Mouse (Mus musculus) G1E (cell line): ENCODE measurements around the gene Npw. TPM values are rescaled to one million over a fixed set of nuclear protein-coding genes. Genes with fewer than 3 reads are reported as not detected.

Experiments
- ATAC-seq: 2 replicates; pipeline ENCODE4 v1.8.0; 2016; ENCODE audit warnings: mild to moderate bottlenecking; ENCODE audit not compliant: insufficient number of reproducible peaks, poor library complexity, low FRiP score, severe bottlenecking; ENCODE audit errors: extremely low read depth
- DNase-seq: peaks from one replicate; pipeline ENCODE4 v3.0.0; 2012; ENCODE audit warnings: low spot score
- H3K27me3 ChIP-seq: 2 replicates; pipeline ENCODE4 v1.6.1; 2012; ENCODE audit warnings: mild to moderate bottlenecking, low read length, inconsistent platforms; ENCODE audit not compliant: insufficient read depth
- H3K36me3 ChIP-seq: replicated peaks from 2 replicates; pipeline ENCODE3; 2012; ENCODE audit warnings: mild to moderate bottlenecking, inconsistent platforms
- H3K4me1 ChIP-seq: 2 replicates; pipeline ENCODE4 v1.6.1; 2012; ENCODE audit warnings: low read depth, low read length, inconsistent platforms, mixed read lengths; ENCODE audit not compliant: insufficient read depth
- H3K4me3 ChIP-seq: 2 replicates; pipeline ENCODE4 v1.5.1; 2012; ENCODE audit warnings: low read depth, mild to moderate bottlenecking, inconsistent platforms, low read length, moderate library complexity, mixed read lengths
- H3K9me3 ChIP-seq: replicated peaks from 2 replicates; pipeline ENCODE4 v1.6.1; 2012; ENCODE audit warnings: inconsistent platforms
- CTCF ChIP-seq: IDR thresholded peaks from 2 replicates; pipeline ENCODE4 v1.5.1; 2012; ENCODE audit warnings: low read depth, low read length, inconsistent platforms, mixed read lengths
- GATA1 ChIP-seq: IDR thresholded peaks from 2 replicates; pipeline ENCODE4 v1.6.1; 2012; ENCODE audit warnings: borderline replicate concordance, low read length, inconsistent platforms, mixed read lengths
- GATA2 ChIP-seq: IDR thresholded peaks from 2 replicates; pipeline ENCODE4 v1.6.1; 2012; ENCODE audit warnings: low read depth, low read length, inconsistent platforms, borderline replicate concordance
- POLR2AphosphoS5 ChIP-seq: IDR thresholded peaks from 2 replicates; pipeline ENCODE4 v1.6.1; 2012; ENCODE audit warnings: low read depth, low read length, inconsistent platforms; ENCODE audit not compliant: insufficient replicate concordance
- TAL1 ChIP-seq: conservative IDR thresholded peaks from 2 replicates; pipeline ENCODE4 v1.6.1; 2012; ENCODE audit warnings: low read depth, low read length, inconsistent platforms, mixed read lengths
- polyA plus RNA-seq: library from polyadenylated mRNA; stranded (reverse); fragments of >175 nt; gene quantifications from 2 replicates; pipeline ENCODE4 v1.2.3, GENCODE M21; 2012
- total RNA-seq, 2 experiments: library from RNA; stranded (forward) in 1 of 2; stranded (reverse) in 1 of 2; fragments of 200-1000 nt in 1 of 2; fragments of >200 nt in 1 of 2; fragmentation: Nextera tagmentation in 1 of 2; gene quantifications; 2 replicates each; pipeline ENCODE4 v1.2.3; 2014 to 2017

The Npw gene
- not detected in 2 replicates for total RNA-seq (2014; fragmentation: Nextera tagmentation)
- total RNA-seq (2017), result not detected in 2 replicates
- not detected in 2 replicates for polyA plus RNA-seq

- Histone ChIP-seq H3K9me3 (no peaks in the 10 kb centered on the region), H3K36me3 (no peaks in the 10 kb centered on the region), H3K4me1 (no peaks in the 10 kb centered on the region), H3K27me3 (peaks cover 51% of the 10 kb centered on the region), H3K4me3 (no peak within 1 kb of the TSS)
- ATAC-seq (no peak), DNase-seq (no peak)
- TF ChIP-seq GATA2, result no peak
- no peak for TF ChIP-seq POLR2AphosphoS5
- TF ChIP-seq TAL1, result no peak
- TF ChIP-seq GATA1, result no peak
- no peak for TF ChIP-seq CTCF
Observed at GRCm38 (mm10) chr17:24658017-24658758, at the start of gene Npw. Gene Npw (minus strand): TSS chr17:24658457.

DNA sequence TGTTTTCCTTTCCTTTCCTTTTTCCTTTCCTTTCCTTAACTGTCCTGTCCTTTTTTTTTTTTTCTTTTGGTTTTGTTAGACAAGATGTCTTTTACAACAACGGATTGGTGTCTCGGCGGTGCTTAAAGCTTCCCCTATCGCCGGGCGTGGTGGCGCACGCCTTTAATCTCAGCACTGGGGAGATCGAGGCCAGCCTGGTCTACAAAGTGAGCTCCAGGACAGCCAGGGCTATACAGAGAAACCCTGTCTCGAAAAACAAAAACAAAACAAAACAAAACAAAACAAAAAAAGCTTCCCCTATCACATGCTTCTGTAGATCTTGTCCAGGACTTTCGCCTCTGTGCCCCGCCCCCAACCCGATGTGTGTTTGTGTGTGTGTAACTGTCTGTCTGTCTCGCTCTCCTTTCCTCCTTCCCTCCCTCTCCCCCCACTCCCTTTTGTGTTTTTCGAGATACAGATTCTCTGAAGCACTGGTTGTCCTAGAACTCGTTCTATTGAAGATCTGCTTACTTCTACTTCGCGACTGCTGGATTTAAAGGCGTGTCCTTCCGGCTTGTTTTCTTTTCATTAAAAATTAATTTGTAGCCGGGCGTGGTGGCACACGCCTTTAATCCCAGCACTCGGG is 49.7 kb upstream of the Npw start:
- H3K4me3 ChIP-seq, result peak overlapping the region; percentile 75
- H3K27me3 ChIP-seq, result no peaks in the 10 kb centered on the region
- peaks cover 30% of the 10 kb centered on the region for H3K4me1 ChIP-seq
- DNase-seq (no peak), ATAC-seq (no peak)
- H3K9me3 ChIP-seq, result no peaks in the 10 kb centered on the region
- TF ChIP-seq POLR2AphosphoS5 (no peak), GATA2 (no peak)
- peaks cover 34% of the 10 kb centered on the region for H3K36me3 ChIP-seq

GRCm38 (mm10) chr17:24706982-24707800 is 48.9 kb upstream of the Npw start, which contains the start of gene Tbl3:
Gene Tbl3 (minus strand): TSS chr17:24707660.
- TF ChIP-seq TAL1 (no peak), POLR2AphosphoS5 (no peak), CTCF (no peak), GATA2 (no peak), GATA1 (no peak)
- DNase-seq, result peak; percentile 92
- ATAC-seq, result peak; percentile 68
- Histone ChIP-seq H3K36me3 (peaks cover 42% of the 10 kb centered on the region), H3K4me1 (peaks cover 31% of the 10 kb centered on the region), H3K9me3 (no peaks in the 10 kb centered on the region), H3K27me3 (no peaks in the 10 kb centered on the region), H3K4me3 (peak within 1 kb of the TSS; percentile 75)

DNA sequence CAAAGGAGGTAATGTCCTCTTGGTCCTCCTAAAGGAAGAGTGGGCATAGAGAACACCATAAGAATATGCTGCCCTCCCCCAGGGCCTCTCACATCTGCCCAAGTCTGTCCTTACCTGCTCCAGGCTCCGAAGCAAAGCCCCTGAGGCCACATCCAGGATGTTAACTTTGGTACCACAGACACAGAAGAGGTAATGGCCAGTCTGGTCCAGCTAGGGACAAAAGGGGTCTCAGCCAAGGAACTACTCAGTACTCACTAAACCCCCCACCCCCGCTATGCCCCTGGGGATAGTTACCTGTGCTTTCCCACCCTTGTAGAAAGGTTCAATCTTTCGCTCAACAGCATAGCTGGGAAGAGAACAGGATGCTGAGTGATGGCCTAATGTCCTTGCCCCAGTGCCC is 47.6 kb upstream of the Npw start:
- no peak for ATAC-seq
- H3K4me3 ChIP-seq, result peak overlapping the region; percentile 75; the same call in 1 of the 2 replicates

GRCm38 (mm10) chr17:24701251-24701650 is 43.0 kb upstream of the Npw start:
- TF ChIP-seq TAL1 (no peak), GATA2 (no peak), CTCF (no peak), POLR2AphosphoS5 (no peak), GATA1 (no peak)
- H3K4me1 ChIP-seq, result peaks cover 41% of the 10 kb centered on the region

More for the DNA sequence above, 47.6 kb upstream of the Npw start:
- DNase-seq, result no peak
- Histone ChIP-seq H3K27me3 (no peaks in the 10 kb centered on the region), H3K9me3 (no peaks in the 10 kb centered on the region), H3K36me3 (peaks cover 55% of the 10 kb centered on the region), H3K4me1 (peaks cover 31% of the 10 kb centered on the region)
- TF ChIP-seq POLR2AphosphoS5 (no peak), GATA2 (no peak), TAL1 (no peak)

DNA sequence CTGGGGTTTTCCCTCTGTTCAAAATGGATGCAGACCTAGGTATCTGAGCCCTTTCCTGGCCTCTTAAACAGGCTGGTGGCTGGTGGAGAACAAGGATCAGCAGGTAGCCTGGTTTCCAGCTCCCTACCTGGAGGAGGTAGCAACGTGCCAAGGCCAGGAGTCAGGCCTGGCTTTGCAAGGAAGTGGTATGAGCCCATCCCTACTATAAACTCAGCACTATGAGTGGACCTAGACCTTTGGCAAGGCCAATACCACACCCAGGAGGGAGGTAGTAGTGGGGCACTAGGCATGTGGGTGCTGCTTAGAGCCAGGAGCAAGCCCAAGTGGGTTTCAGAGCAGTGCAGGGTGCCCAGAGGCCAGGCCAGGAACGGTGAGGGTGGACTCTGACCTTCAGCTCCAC is 41.2 kb upstream of the Npw start:
- H3K27me3 ChIP-seq, result no peaks in the 10 kb centered on the region; the same call in 1 of the 2 replicates
- peaks cover 66% of the 10 kb centered on the region for H3K36me3 ChIP-seq
- peaks cover 36% of the 10 kb centered on the region for H3K4me1 ChIP-seq
- no peaks in the 10 kb centered on the region for H3K9me3 ChIP-seq
- DNase-seq (no peak), ATAC-seq (no peak)
- no peak for TF ChIP-seq POLR2AphosphoS5
- no peak for TF ChIP-seq CTCF
- no peak for TF ChIP-seq GATA2
- TF ChIP-seq TAL1, result no peak
- TF ChIP-seq GATA1, result no peak
- H3K4me3 ChIP-seq, result no peak overlapping the region

More at GRCm38 (mm10) chr17:24701251-24701650, 43.0 kb upstream of the Npw start:
- Histone ChIP-seq H3K9me3 (no peaks in the 10 kb centered on the region), H3K27me3 (no peaks in the 10 kb centered on the region; the same call in 1 of the 2 replicates), H3K36me3 (peaks cover 80% of the 10 kb centered on the region), H3K4me3 (no peak overlapping the region)
- ATAC-seq, result no peak
- DNase-seq, result no peak
